Mouse (Mus musculus) intestine, postnatal 0 days (tissue): ENCODE data around the gene Gpr179. TPM values are rescaled to one million over a fixed set of nuclear protein-coding genes. Genes with fewer than 3 reads are reported as not detected.

Experiments used
- ATAC-seq: fragments of 200-750 bp; cut with Nextera tagmentation; 2 replicates; pipeline ENCODE4 v1.8.0; 2017; ENCODE audit warnings: mild to moderate bottlenecking, moderate TSS enrichment, moderate library complexity
- H3K27ac ChIP-seq: fragments of 300-500 bp; sonication (generic); 2 replicates; pipeline ENCODE4 v1.5.1; 2014; ENCODE audit warnings: mild to moderate bottlenecking, low read depth, low read length, moderate library complexity
- H3K27me3 ChIP-seq: fragments of 300-500 bp; sonication (generic); replicated peaks from 2 replicates; pipeline ENCODE4 v1.6.1; 2014; ENCODE audit warnings: low read length, mixed read lengths; ENCODE audit not compliant: control insufficient read depth, insufficient read depth
- H3K36me3 ChIP-seq: fragments of 300-500 bp; sonication (generic); 2 replicates; pipeline ENCODE4 v1.6.1; 2014; ENCODE audit warnings: mild to moderate bottlenecking, moderate library complexity; ENCODE audit not compliant: control insufficient read depth, insufficient read depth
- H3K4me1 ChIP-seq: fragments of 300-500 bp; sonication (generic); replicated peaks from 2 replicates; pipeline ENCODE4 v1.6.1; 2014; ENCODE audit warnings: antibody characterized with exemption, low read length, mixed read lengths; ENCODE audit not compliant: control insufficient read depth, insufficient read depth
- H3K4me2 ChIP-seq: fragments of 300-500 bp; sonication (generic); replicated peaks from 2 replicates; pipeline ENCODE4 v1.6.1; 2014; ENCODE audit warnings: low read depth, mild to moderate bottlenecking, moderate library complexity
- H3K4me3 ChIP-seq: fragments of 300-500 bp; sonication (generic); 2 replicates; pipeline ENCODE4 v1.5.1; 2014; ENCODE audit warnings: low read depth, low read length
- H3K9ac ChIP-seq: fragments of 300-500 bp; sonication (generic); 2 replicates; pipeline ENCODE4 v1.6.1; 2014; ENCODE audit warnings: mild to moderate bottlenecking, low read depth, low read length
- H3K9me3 ChIP-seq: fragments of 300-500 bp; sonication (generic); 2 replicates; pipeline ENCODE4 v1.6.1; 2016; ENCODE audit warnings: mixed run types; ENCODE audit not compliant: control insufficient read depth
- CTCF ChIP-seq: sonication (generic); IDR thresholded peaks from 2 replicates; pipeline ENCODE4 v1.5.1; 2016; ENCODE audit warnings: low read depth, mild to moderate bottlenecking, control low read depth, antibody characterized with exemption, moderate library complexity
- whole genome bisulfite sequencing: fragments of 180-500 bp; shearing (Covaris S2); extraction: QIAGEN DNeasy Blood & Tissue Kit; methylation state at CpG from one replicate; pipeline ENCODE4 v1.1.7; 2014; 5-methylcytosine and 5-hydroxymethylcytosine counted together
- polyA plus RNA-seq: library from polyadenylated mRNA; unstranded; fragments of >200 nt; fragmentation: Nextera tagmentation; extraction: Ambion mirVana; gene quantifications from 2 replicates; pipeline ENCODE4 v1.2.1, GENCODE M21; 2015

The Gpr179 gene
- polyA plus RNA-seq, 1 experiment from 2014 or later: 0.07 TPM

GRCm38 (mm10) chr11:97302231-97302781 lies 49.6 kb downstream of the Gpr179 start:
- no peak overlapping the region for H3K4me3 ChIP-seq
- peak overlapping the region; percentile 46 for H3K27ac ChIP-seq
- ATAC-seq: peak; percentile 73
- no peaks in the 10 kb centered on the region for H3K27me3 ChIP-seq
- no peaks in the 10 kb centered on the region for H3K36me3 ChIP-seq
- no peak for TF ChIP-seq CTCF
- no peak overlapping the region; the same call in 1 of the 2 replicates for H3K4me2 ChIP-seq
- 9% methylated on average over 7 of the region's 7 CpGs for WGBS
- no peaks in the 10 kb centered on the region for H3K9me3 ChIP-seq
- H3K9ac ChIP-seq: no peak overlapping the region
- no peaks in the 10 kb centered on the region for H3K4me1 ChIP-seq

GRCm38 (mm10) chr11:97301406-97301805 lies 50.5 kb downstream of the Gpr179 start:
- Histone ChIP-seq H3K36me3 (no peaks in the 10 kb centered on the region), H3K4me2 (no peak overlapping the region), H3K9ac (no peak overlapping the region), H3K27me3 (no peaks in the 10 kb centered on the region), H3K4me3 (no peak overlapping the region), H3K4me1 (no peaks in the 10 kb centered on the region), H3K9me3 (no peaks in the 10 kb centered on the region), H3K27ac (no peak overlapping the region)
- TF ChIP-seq CTCF: no peak
- no peak for ATAC-seq
- 82% methylated on average over 16 of the region's 16 CpGs for WGBS

GRCm38 (mm10) chr11:97299939-97300338 lies 51.9 kb downstream of the Gpr179 start:
- Histone ChIP-seq H3K27ac (no peak overlapping the region), H3K9ac (no peak overlapping the region), H3K36me3 (no peaks in the 10 kb centered on the region), H3K4me3 (no peak overlapping the region), H3K4me1 (no peaks in the 10 kb centered on the region), H3K9me3 (no peaks in the 10 kb centered on the region), H3K4me2 (no peak overlapping the region), H3K27me3 (no peaks in the 10 kb centered on the region)
- TF ChIP-seq CTCF: no peak
- ATAC-seq: no peak
- 86% methylated on average over 2 of the region's 2 CpGs for WGBS

DNA sequence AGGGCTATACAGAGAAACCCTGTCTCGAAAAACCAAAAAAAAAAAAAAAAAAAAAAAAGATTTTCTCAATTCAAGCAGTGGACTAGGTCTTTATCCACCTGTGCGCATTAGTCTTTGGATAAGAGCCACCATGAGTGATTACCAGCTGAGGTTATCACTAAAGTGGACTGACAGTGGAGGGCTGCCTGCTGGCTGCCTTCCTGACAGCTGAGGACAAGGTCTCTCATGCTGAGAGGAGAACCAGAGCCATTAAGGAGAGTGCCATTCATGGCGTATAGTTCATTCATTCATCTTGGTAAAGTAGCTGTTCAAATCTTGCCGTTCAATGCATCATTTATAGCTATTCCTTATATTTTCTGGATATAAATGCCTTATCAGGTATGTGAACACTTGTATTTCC lies 55.3 kb downstream of the Gpr179 start:
- Histone ChIP-seq H3K4me3 (no peak overlapping the region), H3K4me1 (no peaks in the 10 kb centered on the region), H3K36me3 (no peaks in the 10 kb centered on the region), H3K27me3 (no peaks in the 10 kb centered on the region), H3K27ac (no peak overlapping the region), H3K4me2 (no peak overlapping the region), H3K9ac (no peak overlapping the region), H3K9me3 (no peaks in the 10 kb centered on the region)
- TF ChIP-seq CTCF: no peak
- 90% methylated on average over 3 of the region's 4 CpGs for WGBS
- ATAC-seq: no peak

- Histone ChIP-seq H3K27ac (no peak overlapping the region), H3K36me3 (no peaks in the 10 kb centered on the region), H3K9ac (no peak overlapping the region), H3K27me3 (no peaks in the 10 kb centered on the region), H3K4me2 (no peak overlapping the region), H3K9me3 (no peaks in the 10 kb centered on the region), H3K4me3 (no peak overlapping the region), H3K4me1 (no peaks in the 10 kb centered on the region)
- no peak for ATAC-seq
- WGBS: 94% methylated on average over 1 of the region's 1 CpGs
- TF ChIP-seq CTCF: no peak
Observed at GRCm38 (mm10) chr11:97292731-97293130, 59.1 kb downstream of the Gpr179 start.

DNA sequence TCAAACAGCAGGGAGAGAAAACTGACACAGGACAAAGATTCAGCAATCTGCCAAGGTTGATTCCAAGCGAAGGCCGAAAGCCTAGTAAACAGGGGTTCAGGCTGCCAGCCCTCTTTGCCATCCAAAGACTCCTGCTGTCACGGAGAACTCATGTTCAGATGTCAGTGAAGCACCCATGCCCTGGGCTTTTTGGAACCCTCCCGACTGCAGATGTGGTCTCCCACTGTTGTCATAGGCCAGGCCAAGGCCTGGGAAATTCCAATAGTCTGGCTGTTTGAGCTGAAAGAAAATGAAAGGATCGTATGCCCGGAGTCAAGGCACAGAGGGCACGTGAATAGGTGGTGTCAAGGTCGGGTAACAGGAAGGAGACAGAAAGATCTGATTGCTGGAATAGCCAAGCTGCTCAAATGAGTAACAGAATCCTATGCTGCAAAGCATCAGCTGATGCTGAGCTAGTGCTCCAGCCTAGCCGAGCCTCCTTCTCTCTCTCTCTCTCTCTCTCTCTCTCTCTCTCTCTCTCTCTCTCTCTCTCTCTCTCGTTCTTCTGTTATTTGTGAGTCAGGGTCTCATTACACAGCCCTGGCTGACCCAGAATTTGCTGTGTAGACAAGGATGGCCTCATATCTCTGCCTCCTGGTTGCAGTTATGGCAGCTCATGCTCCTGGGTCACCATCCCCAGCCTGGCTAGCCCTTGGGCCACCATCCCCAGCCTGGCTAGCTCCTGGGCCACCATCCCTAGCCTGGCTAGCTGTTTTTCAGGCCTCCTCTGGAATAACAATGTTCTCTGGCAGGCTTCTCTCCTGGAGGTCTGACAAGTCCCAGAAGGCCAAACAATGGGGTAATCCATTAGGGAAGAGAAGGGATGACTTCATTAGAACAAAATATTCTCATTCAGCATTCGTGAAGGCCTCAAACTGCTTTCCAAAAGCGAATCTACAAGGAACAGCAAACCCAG lies 62.3 kb downstream of the Gpr179 start:
- 51% methylated on average over 12 of the region's 12 CpGs for WGBS
- H3K4me3 ChIP-seq: no peak overlapping the region
- peak; percentile 69; the same call in 1 of the 2 replicates for ATAC-seq
- H3K4me2 ChIP-seq: no peak overlapping the region
- H3K9me3 ChIP-seq: no peaks in the 10 kb centered on the region
- H3K27me3 ChIP-seq: no peaks in the 10 kb centered on the region
- no peaks in the 10 kb centered on the region for H3K4me1 ChIP-seq
- no peak overlapping the region for H3K27ac ChIP-seq
- TF ChIP-seq CTCF: no peak
- H3K9ac ChIP-seq: no peak overlapping the region
- no peaks in the 10 kb centered on the region for H3K36me3 ChIP-seq
